Mouse (Mus musculus): Measurements from ENCODE around the gene Bend7. TPM values are rescaled to one million over a fixed set of nuclear protein-coding genes. Genes with fewer than 3 reads are reported as not detected.
A peak's percentile ranks its signal among the peaks of the same experiment; 100 is the strongest.

Bend7 gene
- polyA plus RNA-seq, 1 experiment, result not detected

GRCm38 (mm10) chr2:4824067-4824466 lies 106.4 kb downstream of the Bend7 start:
- TF ChIP-seq GATA1 (IDR thresholded peaks at IDR 0.05; ENCODE audit: low read length), result no peak

- TF ChIP-seq GATA1 (IDR thresholded peaks at IDR 0.05; ENCODE audit: low read length), result no peak
These were observed 110.4 kb downstream of the Bend7 start for GRCm38 (mm10) chr2:4828032-4828431.

GRCm38 (mm10) chr2:4828446-4828997 lies 110.9 kb downstream of the Bend7 start:
- no peak for TF ChIP-seq GATA1 (IDR thresholded peaks at IDR 0.05; ENCODE audit: low read length)

DNA sequence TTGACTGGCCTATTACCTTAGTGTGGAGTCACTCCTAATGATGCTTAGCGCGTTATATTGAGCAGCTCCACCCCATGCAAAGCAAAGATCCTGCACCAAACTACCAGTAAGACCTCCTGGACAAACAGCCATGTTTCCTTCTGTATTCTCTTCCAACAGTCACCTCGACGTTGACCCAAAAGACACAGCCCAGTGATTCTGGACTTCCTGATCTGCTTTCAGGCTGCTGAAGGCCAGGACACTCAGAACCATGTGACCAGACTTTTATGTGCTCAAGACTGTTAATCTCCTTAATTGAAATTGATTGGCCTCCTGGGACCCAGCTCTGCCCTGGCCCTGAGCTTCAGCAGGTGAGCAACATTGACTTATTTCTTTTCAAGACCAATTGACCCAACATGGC lies 111.4 kb downstream of the Bend7 start:
- no peak for TF ChIP-seq GATA1 (IDR thresholded peaks at IDR 0.05; ENCODE audit: low read length)

- TF ChIP-seq GATA1 (IDR thresholded peaks at IDR 0.05; ENCODE audit: low read length), result no peak
These were observed 111.9 kb downstream of the Bend7 start for GRCm38 (mm10) chr2:4829489-4830065.

DNA sequence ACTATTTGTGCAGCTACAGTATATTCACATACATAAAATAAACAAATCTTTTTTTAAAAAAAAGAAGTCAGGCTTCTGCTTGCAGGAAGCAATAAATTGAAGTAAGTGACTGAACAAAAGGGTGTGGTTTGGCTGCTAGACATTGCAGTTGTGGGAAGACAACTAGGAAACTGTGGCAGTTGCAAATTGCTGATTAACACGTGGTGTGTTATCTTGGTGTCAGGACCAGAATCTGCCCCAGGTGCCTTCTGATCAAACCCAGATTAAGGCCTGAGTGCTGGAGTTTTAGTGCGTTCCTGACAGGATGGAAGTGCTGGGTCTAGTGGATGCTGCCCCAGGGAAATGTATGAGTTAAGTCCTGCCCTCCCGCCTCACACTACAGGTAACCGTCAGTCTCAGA lies 113.9 kb downstream of the Bend7 start:
- TF ChIP-seq GATA1 (IDR thresholded peaks at IDR 0.05; ENCODE audit: low read length), result peak; percentile 57

DNA sequence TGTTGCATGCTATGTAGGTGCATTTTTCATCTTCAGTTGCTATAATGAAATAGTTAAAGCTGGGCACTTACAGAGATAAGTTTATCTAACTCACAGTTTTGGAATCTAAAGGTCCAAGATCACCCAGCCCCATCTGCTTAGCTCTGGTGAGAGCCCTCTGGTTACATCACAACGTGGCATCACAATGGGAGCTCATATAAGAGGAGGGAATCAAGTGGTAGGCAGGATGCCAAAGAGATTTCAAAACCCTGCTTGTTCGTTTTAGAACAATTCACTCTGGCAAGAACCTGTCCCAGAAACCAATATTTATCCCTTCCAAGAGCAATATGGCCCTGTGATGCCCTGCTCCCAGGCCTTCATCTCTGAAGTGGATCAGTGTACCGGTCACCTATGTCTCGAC lies 114.5 kb downstream of the Bend7 start:
- no peak for TF ChIP-seq GATA1 (IDR thresholded peaks at IDR 0.05; ENCODE audit: low read length)

DNA sequence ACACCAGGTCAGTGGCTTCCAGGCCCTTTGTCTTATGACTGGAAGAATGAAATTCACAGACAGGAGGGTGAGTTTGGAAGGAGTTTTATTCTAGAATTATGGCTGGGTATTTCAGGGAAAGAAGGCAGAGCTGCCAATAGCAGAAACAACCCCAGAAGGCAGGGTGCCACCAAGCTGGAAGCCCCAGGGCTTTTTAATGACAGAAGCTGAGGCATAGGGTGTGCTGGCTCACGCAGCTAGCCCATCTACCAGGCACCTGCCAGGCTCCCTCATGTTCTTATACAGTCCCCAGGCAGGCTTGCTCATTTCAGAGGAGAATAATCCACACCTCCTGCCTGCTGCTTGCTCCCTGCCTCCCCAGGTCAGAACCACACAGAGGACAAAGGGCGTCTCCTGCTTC lies 131.8 kb downstream of the Bend7 start:
- TF ChIP-seq GATA1 (IDR thresholded peaks at IDR 0.05; ENCODE audit: low read length), result no peak

Other genes starting within 250 kb of the Bend7 start
- 15.2 and 23.2 TPM in 2 replicates for gene Prpf18, start 65.7 kb upstream of the Bend7 start, polyA plus RNA-seq (2012)
- 12.1 and 15.7 TPM in 2 replicates for gene Sephs1, start 163.7 kb downstream of the Bend7 start, polyA plus RNA-seq (2012)
- 3.9 and 4.8 TPM in 2 replicates for gene Phyh, start 201.2 kb downstream of the Bend7 start, polyA plus RNA-seq (2012)